Mouse (Mus musculus) limb, embryonic 11.5 days (tissue): ENCODE measurements at regions not wholly inside any gene's neighbourhood (a gene's known extent, or its start where the extent isn't known, plus 50 kb on each side); places are given as distances from the start of the nearest gene placed in this dataset.
A peak's percentile ranks its signal among the peaks of the same experiment; 100 is the strongest.

Experiments
- ATAC-seq: fragments of 200-750 bp; cut with Nextera tagmentation; 2 replicates; pipeline ENCODE4 v1.8.0; 2017; ENCODE audit warnings: low read depth; ENCODE audit not compliant: insufficient number of reproducible peaks, low FRiP score, low TSS enrichment
- DNase-seq: peaks from one replicate; pipeline ENCODE4 v3.0.0-alpha.2; 2015; ENCODE audit warnings: low spot score
- H3K27ac ChIP-seq: fragments of 300-500 bp; sonication (generic); replicated peaks from 2 replicates; pipeline ENCODE4 v1.5.1; 2014; ENCODE audit warnings: low read depth, mild to moderate bottlenecking, low read length
- H3K27me3 ChIP-seq: fragments of 300-500 bp; sonication (generic); 2 replicates; pipeline ENCODE4 v1.6.1; 2014; ENCODE audit warnings: mild to moderate bottlenecking, low read length, mixed read lengths; ENCODE audit not compliant: control insufficient read depth, insufficient read depth
- H3K36me3 ChIP-seq: fragments of 300-500 bp; sonication (generic); 2 replicates; pipeline ENCODE4 v1.6.1; 2014; ENCODE audit warnings: mild to moderate bottlenecking, low read length, moderate library complexity, mixed read lengths; ENCODE audit not compliant: control insufficient read depth, insufficient read depth
- H3K4me1 ChIP-seq: fragments of 300-500 bp; sonication (generic); 2 replicates; pipeline ENCODE4 v1.6.1; 2014; ENCODE audit warnings: low read length, mixed read lengths; ENCODE audit not compliant: control insufficient read depth, insufficient read depth
- H3K4me2 ChIP-seq: fragments of 300-500 bp; sonication (generic); 2 replicates; pipeline ENCODE4 v1.6.1; 2014; ENCODE audit warnings: low read depth, mild to moderate bottlenecking, moderate library complexity; ENCODE audit not compliant: severe bottlenecking
- H3K4me3 ChIP-seq: fragments of 300-500 bp; sonication (generic); 2 replicates; pipeline ENCODE4 v1.5.1; 2014; ENCODE audit warnings: low read depth, low read length
- H3K9ac ChIP-seq: fragments of 300-500 bp; sonication (generic); 2 replicates; pipeline ENCODE4 v1.6.1; 2014; ENCODE audit warnings: mild to moderate bottlenecking, low read length
- H3K9me3 ChIP-seq: fragments of 300-500 bp; sonication (generic); 2 replicates; pipeline ENCODE4 v1.6.1; 2016; ENCODE audit warnings: low read length; ENCODE audit not compliant: control insufficient read depth
- WGBS: fragments of 180-500 bp; shearing (Covaris S2); extraction: QIAGEN DNeasy Blood & Tissue Kit; methylation state at CpG from one replicate; pipeline ENCODE4 v1.1.7; 2014; 5-methylcytosine and 5-hydroxymethylcytosine counted together

- Histone ChIP-seq H3K4me2 (no peak overlapping the region), H3K27ac (no peak overlapping the region), H3K27me3 (no peaks in the 10 kb centered on the region), H3K4me3 (no peak overlapping the region), H3K9ac (no peak overlapping the region), H3K4me1 (no peaks in the 10 kb centered on the region), H3K9me3 (no peaks in the 10 kb centered on the region), H3K36me3 (no peaks in the 10 kb centered on the region)
- 36% methylated on average over 3 of the region's 3 CpGs for WGBS
- ATAC-seq (no peak), DNase-seq (no peak)
Measured at GRCm38 (mm10) chr1:189584831-189585230, 103.1 kb downstream of the Cenpf start.

DNA sequence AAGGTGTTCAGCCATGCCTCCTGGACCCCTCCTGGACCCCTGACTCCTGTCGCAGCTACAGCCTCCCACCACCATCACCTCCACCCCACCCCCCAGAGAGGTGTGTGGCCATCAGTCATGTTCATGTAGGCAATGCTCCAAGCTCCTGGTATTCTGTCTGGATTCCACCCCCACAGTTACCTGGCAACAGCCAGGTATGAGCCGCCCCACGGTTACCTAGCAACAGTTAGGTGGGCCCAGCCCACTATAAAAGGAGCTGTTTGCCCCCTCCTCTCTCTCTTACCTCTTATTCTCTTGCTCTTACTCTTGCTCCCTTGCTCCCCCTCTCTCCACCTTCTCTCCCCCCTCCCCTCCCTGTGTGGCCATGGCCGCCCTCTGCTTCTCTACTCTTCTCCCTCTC lies 106.5 kb downstream of the Cenpf start:
- Histone ChIP-seq H3K27me3 (no peaks in the 10 kb centered on the region), H3K4me2 (no peak overlapping the region), H3K4me3 (no peak overlapping the region), H3K9ac (no peak overlapping the region), H3K36me3 (no peaks in the 10 kb centered on the region), H3K9me3 (no peaks in the 10 kb centered on the region), H3K4me1 (no peaks in the 10 kb centered on the region), H3K27ac (no peak overlapping the region)
- no peak for DNase-seq
- no peak for ATAC-seq
- 89% methylated on average over 4 of the region's 4 CpGs for WGBS

DNA sequence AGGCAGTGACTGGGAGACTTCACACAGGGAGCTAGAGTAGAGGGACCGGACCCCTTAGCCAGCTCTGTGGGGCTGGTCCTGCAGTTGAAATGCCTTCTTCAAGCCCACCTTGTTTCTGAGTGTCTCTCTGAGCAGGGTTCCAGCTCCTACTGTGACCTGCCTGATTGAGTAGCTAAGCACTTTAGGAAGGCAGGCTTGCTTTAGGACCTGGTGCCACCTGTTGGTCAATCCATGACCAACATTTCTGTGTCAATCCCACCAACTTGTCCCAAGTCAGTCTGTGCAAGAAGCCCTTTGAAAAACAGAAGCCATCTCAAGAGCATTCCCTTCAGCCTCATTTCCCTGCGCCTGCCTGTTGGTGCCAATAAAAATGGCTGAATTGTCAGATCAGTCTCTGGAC lies 108.5 kb downstream of the Cenpf start:
- DNase-seq, result peak; percentile 68
- H3K4me1 ChIP-seq, result no peaks in the 10 kb centered on the region
- no peak overlapping the region for H3K9ac ChIP-seq
- no peak overlapping the region for H3K4me2 ChIP-seq
- no peak overlapping the region for H3K27ac ChIP-seq
- H3K36me3 ChIP-seq, result no peaks in the 10 kb centered on the region
- WGBS, result 72% methylated on average over 2 of the region's 2 CpGs
- no peaks in the 10 kb centered on the region for H3K9me3 ChIP-seq
- no peak for ATAC-seq
- H3K27me3 ChIP-seq, result no peaks in the 10 kb centered on the region
- no peak overlapping the region for H3K4me3 ChIP-seq

GRCm38 (mm10) chr1:189576311-189577002 lies 111.4 kb downstream of the Cenpf start:
- no peak overlapping the region for H3K4me2 ChIP-seq
- no peaks in the 10 kb centered on the region for H3K4me1 ChIP-seq
- DNase-seq, result no peak
- no peaks in the 10 kb centered on the region for H3K36me3 ChIP-seq
- 65% methylated on average over 11 of the region's 11 CpGs for WGBS
- H3K4me3 ChIP-seq, result no peak overlapping the region
- no peak for ATAC-seq
- H3K9ac ChIP-seq, result no peak overlapping the region
- no peaks in the 10 kb centered on the region for H3K27me3 ChIP-seq
- no peaks in the 10 kb centered on the region for H3K9me3 ChIP-seq
- H3K27ac ChIP-seq, result no peak overlapping the region

DNA sequence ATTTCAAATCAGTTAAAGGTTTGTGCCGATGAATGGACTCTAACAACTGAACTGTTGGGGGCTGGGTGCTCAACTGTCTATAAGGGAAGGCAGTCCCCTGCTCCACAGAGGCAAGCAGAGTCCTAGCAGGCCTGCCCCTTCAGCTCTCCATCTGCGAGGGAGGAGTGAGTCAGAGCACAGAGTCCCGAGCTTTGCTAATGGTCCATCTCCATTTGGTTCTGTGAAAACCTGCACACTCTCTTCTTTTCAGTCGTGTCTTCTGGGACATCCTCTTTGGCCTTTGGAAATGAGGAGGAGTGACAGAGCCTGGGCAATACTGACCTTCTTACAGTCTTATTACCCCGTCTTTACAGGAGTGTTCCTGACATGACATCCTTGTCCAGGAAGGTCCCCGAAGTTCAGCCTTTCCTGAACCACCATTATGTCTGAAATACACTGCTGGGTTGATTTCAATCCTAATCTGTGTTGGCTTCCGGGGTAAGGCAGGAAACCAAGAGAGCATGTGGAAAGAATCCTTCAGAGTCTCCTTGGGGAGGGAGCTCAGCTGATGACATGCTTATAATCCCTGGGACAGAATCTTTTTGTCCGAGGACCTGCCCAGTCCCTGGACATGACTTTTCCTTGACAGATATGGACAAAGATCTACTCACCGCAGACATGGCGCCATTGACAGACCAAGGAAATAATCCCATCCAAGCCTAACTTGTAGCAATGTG lies 112.2 kb downstream of the Cenpf start:
- Histone ChIP-seq H3K4me1 (no peaks in the 10 kb centered on the region), H3K9ac (no peak overlapping the region), H3K36me3 (no peaks in the 10 kb centered on the region), H3K4me3 (no peak overlapping the region), H3K27me3 (no peaks in the 10 kb centered on the region), H3K27ac (no peak overlapping the region), H3K9me3 (no peaks in the 10 kb centered on the region), H3K4me2 (no peak overlapping the region)
- 91% methylated on average over 10 of the region's 10 CpGs for WGBS
- no peak for DNase-seq
- no peak for ATAC-seq

GRCm38 (mm10) chr1:189566491-189566890 lies 121.4 kb downstream of the Cenpf start:
- Histone ChIP-seq H3K36me3 (no peaks in the 10 kb centered on the region), H3K9ac (no peak overlapping the region), H3K4me3 (no peak overlapping the region), H3K9me3 (no peaks in the 10 kb centered on the region), H3K27me3 (no peaks in the 10 kb centered on the region), H3K27ac (no peak overlapping the region), H3K4me1 (no peaks in the 10 kb centered on the region), H3K4me2 (no peak overlapping the region)
- ATAC-seq (no peak), DNase-seq (no peak)
- WGBS, result 52% methylated on average over 7 of the region's 7 CpGs

- no peak overlapping the region for H3K4me2 ChIP-seq
- H3K9ac ChIP-seq, result no peak overlapping the region
- H3K27ac ChIP-seq, result no peak overlapping the region
- H3K4me3 ChIP-seq, result no peak overlapping the region
- H3K9me3 ChIP-seq, result no peaks in the 10 kb centered on the region
- no peaks in the 10 kb centered on the region for H3K36me3 ChIP-seq
- no peak for ATAC-seq
- 88% methylated on average over 12 of the region's 12 CpGs for WGBS
- no peaks in the 10 kb centered on the region for H3K4me1 ChIP-seq
- H3K27me3 ChIP-seq, result no peaks in the 10 kb centered on the region
- DNase-seq, result no peak
Measured at GRCm38 (mm10) chr1:189561831-189562230, 126.1 kb downstream of the Cenpf start.

GRCm38 (mm10) chr1:189560576-189560975 lies 127.3 kb downstream of the Cenpf start:
- H3K36me3 ChIP-seq, result no peaks in the 10 kb centered on the region

More at GRCm38 (mm10) chr1:189560576-189560975, 127.3 kb downstream of the Cenpf start:
- H3K4me1 ChIP-seq, result no peaks in the 10 kb centered on the region
- no peaks in the 10 kb centered on the region for H3K9me3 ChIP-seq
- H3K27ac ChIP-seq, result no peak overlapping the region
- H3K9ac ChIP-seq, result no peak overlapping the region
- no peaks in the 10 kb centered on the region for H3K27me3 ChIP-seq
- no peak overlapping the region for H3K4me3 ChIP-seq
- ATAC-seq, result no peak
- H3K4me2 ChIP-seq, result no peak overlapping the region
- 37% methylated on average over 10 of the region's 10 CpGs for WGBS
- DNase-seq, result no peak
